Mouse (Mus musculus) hindbrain, postnatal 0 days (tissue): ENCODE results near the gene Wipf3. TPM values are rescaled to one million over a fixed set of nuclear protein-coding genes. Genes with fewer than 3 reads are reported as not detected.

Source experiments
- ATAC-seq: fragments of 200-750 bp; cut with Nextera tagmentation; 2 replicates; pipeline ENCODE4 v1.8.0; 2017; ENCODE audit warnings: mild to moderate bottlenecking, moderate TSS enrichment, moderate library complexity
- DNase-seq: peaks from one replicate; pipeline ENCODE4 v3.0.0-alpha.2; 2015; ENCODE audit warnings: low spot score
- H3K27ac ChIP-seq: fragments of 300-500 bp; sonication (generic); 2 replicates; pipeline ENCODE4 v1.5.1; 2014; ENCODE audit warnings: mild to moderate bottlenecking
- H3K27me3 ChIP-seq: fragments of 300-500 bp; sonication (generic); 2 replicates; pipeline ENCODE4 v1.6.1; 2014; ENCODE audit warnings: low read length, mixed read lengths; ENCODE audit not compliant: insufficient read depth
- H3K36me3 ChIP-seq: fragments of 300-500 bp; sonication (generic); 2 replicates; pipeline ENCODE4 v1.6.1; 2014; ENCODE audit warnings: low read length, mixed read lengths; ENCODE audit not compliant: insufficient read depth
- H3K4me1 ChIP-seq: fragments of 300-500 bp; sonication (generic); 2 replicates; pipeline ENCODE4 v1.6.1; 2014; ENCODE audit warnings: antibody characterized with exemption, low read length, mixed read lengths; ENCODE audit not compliant: insufficient read depth
- H3K4me2 ChIP-seq: fragments of 300-500 bp; sonication (generic); 2 replicates; pipeline ENCODE4 v1.6.1; 2014; ENCODE audit warnings: low read depth, mild to moderate bottlenecking, low read length, moderate library complexity, mixed read lengths
- H3K4me3 ChIP-seq: fragments of 300-500 bp; sonication (generic); 2 replicates; pipeline ENCODE4 v1.5.1; 2014; ENCODE audit warnings: low read length
- H3K9ac ChIP-seq: fragments of 300-500 bp; sonication (generic); replicated peaks from 2 replicates; pipeline ENCODE4 v1.6.1; 2014; ENCODE audit warnings: mild to moderate bottlenecking, low read length, moderate library complexity, mixed read lengths
- H3K9me3 ChIP-seq: fragments of 300-500 bp; sonication (generic); 2 replicates; pipeline ENCODE4 v1.6.1; 2016; ENCODE audit warnings: low read length, mixed read lengths
- CTCF ChIP-seq: IDR thresholded peaks from 2 replicates; pipeline ENCODE4 v1.5.1; 2016; ENCODE audit warnings: antibody characterized with exemption, control low read depth, low read depth
- WGBS: fragments of 180-500 bp; shearing (Covaris S2); extraction: QIAGEN DNeasy Blood & Tissue Kit; methylation state at CpG from one replicate; pipeline ENCODE4 v1.1.7; 2014; 5-methylcytosine and 5-hydroxymethylcytosine counted together
- polyA plus RNA-seq: library from polyadenylated mRNA; unstranded; fragments of >200 nt; fragmentation: Nextera tagmentation; extraction: Ambion mirVana; gene quantifications from 2 replicates; pipeline ENCODE4 v1.2.1, GENCODE M21; 2015
- total RNA-seq: library from RNA; depleted of rRNA; stranded (reverse); fragments of >200 nt; gene quantifications from 2 replicates; pipeline ENCODE4 v1.2.3, GENCODE M21; 2014

Wipf3 gene
- total and polyA plus RNA-seq, 2 experiments from 2014 or later: 1.0 to 4.2 TPM

DNA sequence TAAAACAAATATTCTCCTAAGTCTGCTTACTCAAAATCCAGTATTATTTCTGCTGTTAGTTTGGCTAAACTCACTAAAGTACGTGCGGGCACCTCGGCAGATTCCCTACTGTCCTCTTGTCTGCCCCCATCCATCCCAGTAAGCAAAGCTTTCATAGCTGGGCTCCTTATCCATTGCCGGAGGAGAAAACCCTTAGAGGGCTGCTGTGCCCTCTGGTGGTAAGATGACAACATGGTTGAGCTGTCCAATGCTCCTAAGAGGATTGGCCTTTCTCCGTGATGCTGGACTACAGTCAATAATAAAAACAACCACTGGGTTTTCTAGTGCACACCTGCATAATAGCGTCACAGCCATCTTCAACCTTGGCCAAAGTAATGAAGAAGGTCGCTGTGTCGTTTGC, 77.6 kb downstream of the Wipf3 start:
- Histone ChIP-seq H3K4me3 (no peak overlapping the region), H3K27me3 (no peaks in the 10 kb centered on the region), H3K4me2 (no peak overlapping the region), H3K9ac (no peak overlapping the region), H3K36me3 (0 out of 2 replicates have a peak, but pooled peaks cover 13% of the 10 kb centered on the region), H3K9me3 (no peaks in the 10 kb centered on the region), H3K27ac (no peak overlapping the region), H3K4me1 (0 out of 2 replicates have a peak, but pooled peaks cover 3% of the 10 kb centered on the region)
- ATAC-seq (peak; percentile 49; the same call in 1 of the 2 replicates), DNase-seq (peak; percentile 84)
- TF ChIP-seq CTCF: peak; percentile 87
- WGBS: 31% methylated on average over 8 of the region's 8 CpGs

GRCm38 (mm10) chr6:54507808-54508207, 78.4 kb downstream of the Wipf3 start:
- H3K4me3 ChIP-seq: no peak overlapping the region
- DNase-seq: no peak
- H3K9me3 ChIP-seq: no peaks in the 10 kb centered on the region
- H3K36me3 ChIP-seq: 0 out of 2 replicates have a peak, but pooled peaks cover 18% of the 10 kb centered on the region
- H3K9ac ChIP-seq: no peak overlapping the region
- WGBS: 61% methylated on average over 5 of the region's 5 CpGs
- peak overlapping the region; percentile 42 for H3K27ac ChIP-seq
- ATAC-seq: 0 out of 2 replicates have a peak, but pooled peaks have one; percentile 1
- no peak for TF ChIP-seq CTCF
- no peaks in the 10 kb centered on the region for H3K27me3 ChIP-seq
- H3K4me2 ChIP-seq: no peak overlapping the region
- H3K4me1 ChIP-seq: 0 out of 2 replicates have a peak, but pooled peaks cover 3% of the 10 kb centered on the region

- DNase-seq: peak; percentile 53
- H3K4me3 ChIP-seq: no peak overlapping the region
- 0 out of 2 replicates have a peak, but pooled peaks cover 18% of the 10 kb centered on the region for H3K36me3 ChIP-seq
- 0 out of 2 replicates have a peak, but pooled peaks cover 3% of the 10 kb centered on the region for H3K4me1 ChIP-seq
- no peak overlapping the region for H3K4me2 ChIP-seq
- TF ChIP-seq CTCF: no peak
- 26% methylated on average over 6 of the region's 6 CpGs for WGBS
- ATAC-seq: peak; percentile 60
- H3K27ac ChIP-seq: peak overlapping the region; percentile 42
- no peaks in the 10 kb centered on the region for H3K9me3 ChIP-seq
- no peak overlapping the region for H3K9ac ChIP-seq
- no peaks in the 10 kb centered on the region for H3K27me3 ChIP-seq
Measured at GRCm38 (mm10) chr6:54508256-54508793, 78.9 kb downstream of the Wipf3 start.

- Histone ChIP-seq H3K4me2 (no peak overlapping the region), H3K9me3 (no peaks in the 10 kb centered on the region), H3K4me1 (0 out of 2 replicates have a peak, but pooled peaks cover 3% of the 10 kb centered on the region), H3K36me3 (peaks cover 21% of the 10 kb centered on the region), H3K4me3 (no peak overlapping the region), H3K27me3 (no peaks in the 10 kb centered on the region), H3K27ac (peak overlapping the region; percentile 42), H3K9ac (no peak overlapping the region)
- 75% methylated on average over 13 of the region's 13 CpGs for WGBS
- DNase-seq: no peak
- ATAC-seq: no peak
- TF ChIP-seq CTCF: no peak
Measured at GRCm38 (mm10) chr6:54509264-54509663, 79.9 kb downstream of the Wipf3 start.

- ATAC-seq (no peak), DNase-seq (no peak)
- WGBS: 75% methylated on average over 2 of the region's 2 CpGs
- Histone ChIP-seq H3K4me1 (0 out of 2 replicates have a peak, but pooled peaks cover 2% of the 10 kb centered on the region), H3K9me3 (no peaks in the 10 kb centered on the region), H3K4me3 (no peak overlapping the region), H3K27ac (no peak overlapping the region), H3K36me3 (peaks cover 23% of the 10 kb centered on the region), H3K4me2 (no peak overlapping the region), H3K9ac (no peak overlapping the region), H3K27me3 (no peaks in the 10 kb centered on the region)
- no peak for TF ChIP-seq CTCF
Measured at GRCm38 (mm10) chr6:54512256-54512655, 82.9 kb downstream of the Wipf3 start.

- ATAC-seq: peak; percentile 41; the same call in 1 of the 2 replicates
- H3K36me3 ChIP-seq: peaks cover 25% of the 10 kb centered on the region
- no peak for TF ChIP-seq CTCF
Measured at GRCm38 (mm10) chr6:54516512-54517134, 87.2 kb downstream of the Wipf3 start.

More at GRCm38 (mm10) chr6:54516512-54517134, 87.2 kb downstream of the Wipf3 start:
- H3K4me2 ChIP-seq: no peak overlapping the region
- no peak for DNase-seq
- 79% methylated on average over 2 of the region's 2 CpGs for WGBS
- no peak overlapping the region for H3K9ac ChIP-seq
- no peaks in the 10 kb centered on the region for H3K4me1 ChIP-seq
- H3K9me3 ChIP-seq: no peaks in the 10 kb centered on the region
- H3K27ac ChIP-seq: no peak overlapping the region
- H3K4me3 ChIP-seq: no peak overlapping the region
- no peaks in the 10 kb centered on the region for H3K27me3 ChIP-seq
